Mouse (Mus musculus) cerebral cortex, adult 2 months (tissue): ENCODE results near the gene Lsm5.

ENCODE experiments used
- WGBS: fragments of 180-500 bp; shearing (Covaris S2); methylation state at CpG from one replicate; pipeline ENCODE4 v1.1.7; 2018; 5-methylcytosine and 5-hydroxymethylcytosine counted together

The Lsm5 gene

GRCm38 (mm10) chr6:56703931-56704900 lies at the start of gene Lsm5:
Lsm5 (minus strand) TSS chr6:56704710.
- under 1% methylated on average over 46 of the region's 46 CpGs for WGBS

GRCm38 (mm10) chr6:56753719-56754118 lies 49.2 kb upstream of the Lsm5 start:
- 88% methylated on average over 3 of the region's 3 CpGs for WGBS

- 46% methylated on average over 5 of the region's 5 CpGs for WGBS
Observed at GRCm38 (mm10) chr6:56745950-56746543, 41.5 kb upstream of the Lsm5 start.

- WGBS = 34% methylated on average over 2 of the region's 2 CpGs
Observed at GRCm38 (mm10) chr6:56732545-56732944, 28.0 kb upstream of the Lsm5 start.

- 53% methylated on average over 3 of the region's 3 CpGs for WGBS
Observed at GRCm38 (mm10) chr6:56720877-56721276, 16.4 kb upstream of the Lsm5 start.

- WGBS = 45% methylated on average over 1 of the region's 1 CpGs
Observed at GRCm38 (mm10) chr6:56719071-56719470, 14.6 kb upstream of the Lsm5 start.

GRCm38 (mm10) chr6:56715270-56715666 lies 10.8 kb upstream of the Lsm5 start:
- under 1% methylated on average over 25 of the region's 25 CpGs for WGBS

- WGBS = under 1% methylated on average over 63 of the region's 64 CpGs
Observed at GRCm38 (mm10) chr6:56714574-56715269, 10.2 kb upstream of the Lsm5 start, which contains the start of gene Avl9. Avl9 (plus strand) TSS chr6:56714899.

- 34% methylated on average over 7 of the region's 7 CpGs for WGBS
Observed at GRCm38 (mm10) chr6:56714186-56714573, 9.7 kb upstream of the Lsm5 start.

- WGBS = 77% methylated on average over 4 of the region's 4 CpGs
Observed at GRCm38 (mm10) chr6:56692445-56692844, 12.1 kb downstream of the Lsm5 start.

GRCm38 (mm10) chr6:56691205-56691604 lies 13.3 kb downstream of the Lsm5 start:
- 12% methylated on average over 2 of the region's 2 CpGs for WGBS

- 52% methylated on average over 3 of the region's 3 CpGs for WGBS
Observed at GRCm38 (mm10) chr6:56688238-56688637, 16.3 kb downstream of the Lsm5 start.

- WGBS = 94% methylated on average over 3 of the region's 3 CpGs
Observed at GRCm38 (mm10) chr6:56664410-56664809, 40.1 kb downstream of the Lsm5 start.

GRCm38 (mm10) chr6:56655393-56655792 lies 49.1 kb downstream of the Lsm5 start:
- 80% methylated on average over 8 of the region's 8 CpGs for WGBS

- under 1% methylated on average over 36 of the region's 36 CpGs for WGBS
Observed at GRCm38 (mm10) chr6:56652121-56652592, 52.4 kb downstream of the Lsm5 start.
